Mouse (Mus musculus) layer of hippocampus, adult 2 months (tissue): Measurements from ENCODE around the gene Lcn8. TPM values are rescaled to one million over a fixed set of nuclear protein-coding genes. Genes with fewer than 3 reads are reported as not detected.

Experiments
- DNase-seq, 2 experiments: peaks; one replicate each; pipeline ENCODE4 v3.0.0; 2022; ENCODE audit warnings: low spot score in 2 of 2
- H3K27ac ChIP-seq: fragments of 200-600 bp; 2 replicates; pipeline ENCODE4 v1.8.1; 2022
- H3K4me3 ChIP-seq: fragments of 200-600 bp; 2 replicates; pipeline ENCODE4 v1.8.1; 2022; ENCODE audit warnings: mild to moderate bottlenecking
- CTCF ChIP-seq: fragments of 200-600 bp; conservative IDR thresholded peaks from 2 replicates; pipeline ENCODE4 v1.8.1; 2022; ENCODE audit warnings: antibody characterized with exemption, mild to moderate bottlenecking, moderate library complexity
- total RNA-seq, 2 experiments: library from RNA; stranded (reverse); gene quantifications; 2 replicates each; pipeline ENCODE4 v1.2.3; 2021

Gene Lcn8
- total RNA-seq, 2 experiments from 2014 or later = not detected

DNA sequence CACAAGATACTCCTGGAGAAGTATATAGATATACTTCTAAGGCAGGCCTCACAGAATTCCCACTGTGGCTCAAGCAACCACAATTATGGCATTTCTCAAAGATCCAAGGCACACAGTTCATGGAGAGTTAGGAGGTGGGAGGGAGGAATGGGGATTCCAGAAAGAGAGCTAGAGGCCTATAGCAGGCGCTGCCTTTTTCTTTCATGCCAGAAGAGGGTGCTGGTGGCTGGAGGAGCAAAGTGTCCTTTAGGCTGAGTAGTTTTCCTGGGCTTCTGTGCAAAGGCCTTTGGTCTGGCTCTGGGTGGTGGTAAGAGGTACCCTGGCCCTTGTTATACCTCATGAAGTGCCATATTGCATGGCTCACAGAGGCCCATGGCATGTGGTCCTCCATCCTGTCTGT is 18.9 kb upstream of the Lcn8 start:
- Histone ChIP-seq H3K4me3 (no peak overlapping the region), H3K27ac (no peak overlapping the region)
- DNase-seq = no peak
- peak; percentile 67 for TF ChIP-seq CTCF

DNA sequence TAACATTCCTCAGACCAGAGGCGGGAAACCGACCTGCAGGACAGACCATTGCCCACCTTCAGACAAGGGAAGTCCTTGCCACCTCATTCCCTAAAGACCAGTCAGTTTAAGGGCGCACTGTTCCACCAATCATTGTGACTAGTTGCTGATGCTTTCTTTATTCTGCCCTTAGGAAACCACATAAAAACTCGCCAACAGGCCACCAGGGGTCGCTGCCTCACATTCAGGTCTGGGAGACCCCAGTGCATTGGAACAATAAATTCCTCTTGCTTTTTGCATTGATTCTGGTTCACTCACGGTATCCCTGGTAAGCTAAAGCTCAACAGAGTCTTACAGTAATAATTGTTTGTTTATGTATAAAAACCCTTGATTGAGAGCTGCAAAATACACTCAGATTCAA is 13.0 kb upstream of the Lcn8 start:
- DNase-seq = peak in 1 of 2 experiments; percentile 57
- TF ChIP-seq CTCF = peak; percentile 82
- H3K27ac ChIP-seq = no peak overlapping the region
- no peak overlapping the region for H3K4me3 ChIP-seq

- no peak for DNase-seq
- no peak for TF ChIP-seq CTCF
- H3K27ac ChIP-seq = no peak overlapping the region
- no peak overlapping the region for H3K4me3 ChIP-seq
Observed at GRCm38 (mm10) chr2:25654502-25654901, 1.6 kb downstream of the Lcn8 start.

- TF ChIP-seq CTCF = no peak
- Histone ChIP-seq H3K27ac (no peak overlapping the region), H3K4me3 (no peak overlapping the region)
- no peak for DNase-seq
Observed at GRCm38 (mm10) chr2:25656691-25657090, 3.8 kb downstream of the Lcn8 start.

GRCm38 (mm10) chr2:25657246-25657645 is 4.3 kb downstream of the Lcn8 start:
- H3K27ac ChIP-seq = no peak overlapping the region
- no peak overlapping the region for H3K4me3 ChIP-seq
- TF ChIP-seq CTCF = no peak
- DNase-seq = no peak

DNA sequence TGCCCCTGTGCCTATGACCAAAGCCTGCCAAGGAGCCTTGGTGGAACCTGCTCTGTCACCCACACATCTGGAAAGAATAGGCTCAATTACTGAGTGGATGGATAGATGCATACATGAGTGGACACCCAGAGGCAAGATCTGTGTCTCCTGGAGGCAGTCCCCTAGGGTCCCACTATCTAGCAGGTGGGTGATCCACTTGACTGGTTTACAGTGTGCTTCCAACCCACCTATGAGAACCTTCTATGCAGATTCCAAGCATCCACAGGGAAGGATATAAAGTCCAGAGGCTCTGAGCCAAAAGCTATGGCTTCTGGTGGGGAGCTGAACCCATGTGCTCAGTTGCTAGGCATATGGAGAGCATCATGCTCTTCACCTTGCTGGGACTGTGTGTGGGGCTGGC is 4.7 kb downstream of the Lcn8 start, which contains the start of gene Lcn5:
Gene Lcn5, plus strand, starts transcription at position 301 of the 400 bp plus-strand sequence.
- DNase-seq = no peak
- H3K27ac ChIP-seq = no peak within 1 kb of the TSS
- TF ChIP-seq CTCF = no peak
- no peak within 1 kb of the TSS for H3K4me3 ChIP-seq

GRCm38 (mm10) chr2:25660279-25660678 is 7.4 kb downstream of the Lcn8 start:
- TF ChIP-seq CTCF = no peak
- DNase-seq = no peak
- H3K27ac ChIP-seq = no peak overlapping the region
- H3K4me3 ChIP-seq = no peak overlapping the region

- Histone ChIP-seq H3K27ac (no peak overlapping the region), H3K4me3 (no peak overlapping the region)
- DNase-seq = no peak
- TF ChIP-seq CTCF = no peak
Observed at GRCm38 (mm10) chr2:25661245-25661970, 8.5 kb downstream of the Lcn8 start.

- Histone ChIP-seq H3K4me3 (no peak overlapping the region), H3K27ac (no peak overlapping the region)
- peak; percentile 85 for TF ChIP-seq CTCF
- DNase-seq = peak; percentile 5 to 62
Observed at GRCm38 (mm10) chr2:25663511-25663910, 10.6 kb downstream of the Lcn8 start.

GRCm38 (mm10) chr2:25664125-25664524 is 11.2 kb downstream of the Lcn8 start:
- Histone ChIP-seq H3K4me3 (no peak overlapping the region), H3K27ac (no peak overlapping the region)
- TF ChIP-seq CTCF = no peak
- DNase-seq = no peak

GRCm38 (mm10) chr2:25666516-25666915 is 13.6 kb downstream of the Lcn8 start:
- Histone ChIP-seq H3K4me3 (no peak overlapping the region), H3K27ac (no peak overlapping the region)
- DNase-seq = no peak
- no peak for TF ChIP-seq CTCF

DNA sequence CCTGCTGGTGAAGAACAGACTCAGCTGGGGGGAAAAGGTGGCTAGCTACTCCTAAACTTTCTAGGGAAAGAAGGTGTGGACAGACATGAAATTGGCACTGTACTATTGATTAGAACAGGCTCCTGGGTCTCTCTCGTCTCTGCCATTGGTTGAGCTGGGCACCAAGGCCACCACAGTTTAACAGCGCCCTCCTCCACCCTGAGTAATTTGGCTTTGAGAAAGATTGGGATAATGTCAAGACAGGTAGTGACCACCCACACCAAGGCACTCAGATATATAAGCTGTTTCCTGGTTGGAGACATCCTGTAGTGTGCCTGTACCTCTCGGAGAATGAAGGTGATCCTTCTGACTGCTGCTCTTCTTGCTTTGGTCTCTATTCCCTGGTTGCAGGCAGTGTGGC is 23.6 kb downstream of the Lcn8 start, which contains the start of gene Lcn6:
Gene Lcn6, plus strand, starts transcription at position 301 of the 400 bp plus-strand sequence.
- no peak within 1 kb of the TSS for H3K27ac ChIP-seq
- no peak for DNase-seq
- no peak within 1 kb of the TSS for H3K4me3 ChIP-seq
- no peak for TF ChIP-seq CTCF

DNA sequence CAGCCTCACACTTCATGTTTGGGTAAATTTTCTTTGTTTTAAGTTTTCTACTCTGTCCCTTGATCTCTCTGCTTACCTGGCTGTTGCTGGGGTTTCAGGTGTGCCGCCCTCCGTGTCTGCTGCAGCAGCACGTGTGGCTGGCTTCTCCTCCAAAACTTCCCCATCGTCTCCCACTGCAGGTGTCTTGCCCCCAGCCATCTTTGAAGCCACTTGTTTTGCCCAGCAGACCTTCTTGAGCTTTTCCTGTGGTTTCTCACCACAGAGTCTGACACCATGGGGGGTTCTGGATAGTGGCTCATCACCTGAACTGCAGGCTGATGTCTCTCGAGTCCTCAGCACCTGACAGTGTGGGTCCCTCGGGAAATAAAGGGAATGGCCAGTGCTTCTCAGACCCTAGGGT is 26.6 kb downstream of the Lcn8 start:
- no peak for TF ChIP-seq CTCF
- no peak overlapping the region for H3K27ac ChIP-seq
- H3K4me3 ChIP-seq = no peak overlapping the region
- no peak for DNase-seq

DNA sequence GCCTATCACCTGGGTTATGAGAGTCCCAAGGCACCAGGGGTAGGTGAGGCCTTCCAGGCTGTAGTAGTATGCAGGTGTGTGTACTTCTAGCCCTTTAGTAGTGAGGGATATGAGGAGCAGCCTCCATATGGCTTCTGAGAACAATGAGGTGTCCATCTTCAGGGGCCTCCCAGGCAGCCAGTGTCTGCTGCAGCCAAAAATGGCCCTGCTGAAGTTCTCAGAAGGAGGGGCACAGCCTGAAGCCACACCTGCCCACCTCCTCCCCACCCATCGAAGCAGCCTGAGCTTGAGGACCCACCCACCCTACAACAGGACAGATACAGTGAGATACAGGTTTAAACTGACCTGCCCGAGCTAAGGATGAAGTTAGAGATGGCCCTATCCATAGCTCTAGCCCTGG is 29.5 kb downstream of the Lcn8 start, which contains the start of gene Lcn10:
Gene Lcn10, plus strand, starts transcription at position 301 of the 400 bp plus-strand sequence.
- Histone ChIP-seq H3K4me3 (no peak within 1 kb of the TSS), H3K27ac (no peak within 1 kb of the TSS)
- no peak for TF ChIP-seq CTCF
- DNase-seq = no peak
